Mouse (Mus musculus) frontal cortex, adult (tissue): Measurements from ENCODE around the gene Lingo1.

Source experiments
- ATAC-seq: cut with Nextera tagmentation; 2 replicates; pipeline ENCODE4 v1.9.2; 2017; ENCODE audit warnings: mild to moderate bottlenecking, moderate library complexity, mixed read lengths; ENCODE audit not compliant: low TSS enrichment

Gene Lingo1

DNA sequence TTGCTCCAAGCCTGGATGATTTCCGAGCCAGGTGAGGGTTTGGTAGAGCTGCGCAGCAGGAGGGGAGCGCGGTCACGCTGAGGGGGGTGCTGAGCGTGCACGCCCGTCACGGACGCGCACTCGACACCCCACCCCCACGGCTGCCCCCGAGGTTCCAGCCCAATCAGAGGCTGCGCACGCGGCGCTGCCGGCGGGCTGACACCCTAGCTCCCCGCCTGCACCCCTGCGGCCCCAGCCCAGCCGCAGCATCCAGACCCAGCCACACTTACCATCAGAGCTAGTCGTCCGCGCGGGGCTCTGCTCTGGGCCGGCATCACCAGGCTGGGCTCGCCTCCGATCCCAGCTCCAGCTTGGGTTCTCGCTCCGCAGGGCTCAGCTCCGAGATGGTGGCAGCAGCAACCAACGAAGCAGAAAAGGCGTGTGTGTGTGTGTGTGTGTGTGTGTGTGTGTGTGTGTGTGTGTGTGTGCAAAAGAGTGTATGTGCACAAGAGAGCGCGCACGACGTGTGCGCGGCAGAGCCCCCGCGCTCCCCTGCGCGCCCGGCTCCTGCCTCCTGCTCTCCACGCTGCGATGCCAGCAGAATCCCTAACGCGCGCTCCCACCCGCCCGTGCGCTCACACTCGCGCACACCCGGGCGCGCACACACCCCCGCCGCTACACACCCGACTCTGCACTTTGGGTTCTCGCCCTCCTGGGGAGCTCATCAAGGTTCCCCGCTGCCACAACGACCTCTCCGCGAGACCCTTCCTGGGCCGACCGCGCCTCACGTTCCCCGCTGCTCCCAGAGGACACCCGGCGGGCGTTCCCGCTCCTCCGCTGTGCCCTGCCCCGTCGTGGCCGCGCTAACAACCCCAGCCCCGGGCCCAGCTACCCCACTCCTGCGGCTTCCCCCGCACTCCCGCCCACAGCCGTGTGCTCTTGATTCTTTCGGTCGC is at the start of gene Lingo1:
TSS of gene Lingo1 (minus strand) at position 748 of the 935 bp plus-strand sequence.
- ATAC-seq = peak; percentile 58

DNA sequence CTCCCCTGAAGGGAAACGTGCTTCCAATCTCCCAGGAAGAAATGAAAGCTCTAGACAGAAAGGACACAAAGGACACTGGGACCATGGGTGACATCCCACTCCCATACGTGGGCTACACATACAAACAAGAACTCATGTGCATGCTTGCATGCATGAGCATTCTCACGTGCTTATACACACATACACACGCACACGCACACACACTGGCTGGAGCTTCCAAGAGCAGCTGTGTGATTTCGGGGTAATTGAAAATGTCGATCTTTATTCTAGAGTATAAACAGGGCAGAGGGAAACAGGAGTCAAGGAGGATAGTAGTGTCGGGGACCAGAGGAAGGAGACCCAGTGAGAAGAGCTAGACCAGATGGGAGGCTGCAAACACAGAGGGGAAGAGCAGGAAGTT is 48.4 kb upstream of the Lingo1 start:
- ATAC-seq = no peak

DNA sequence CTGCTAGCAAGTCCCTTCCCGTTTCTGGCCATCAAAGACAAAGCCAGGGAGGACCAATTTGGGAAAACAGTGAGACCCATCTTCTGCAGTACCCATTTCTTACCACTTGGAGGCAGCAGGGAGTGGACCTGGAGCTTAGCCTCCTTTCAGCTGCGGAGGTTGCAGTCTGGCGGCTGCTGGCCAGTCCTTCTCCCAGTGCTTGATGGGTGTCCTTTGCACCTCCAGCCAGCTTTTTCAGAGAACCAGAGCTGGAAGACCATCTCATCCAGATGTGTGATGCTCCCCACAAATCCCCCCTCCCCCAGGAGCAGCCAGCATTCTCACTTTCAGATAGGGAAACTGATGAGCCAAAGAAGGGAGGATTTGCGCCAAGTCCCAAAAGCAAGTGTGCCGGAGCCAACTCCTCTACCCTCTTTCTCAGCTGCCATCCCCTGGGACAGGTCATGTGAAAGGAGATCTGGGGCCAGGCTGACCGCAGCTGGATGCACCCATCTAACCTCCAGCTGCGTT is 47.5 kb upstream of the Lingo1 start:
- ATAC-seq = peak; percentile 76

DNA sequence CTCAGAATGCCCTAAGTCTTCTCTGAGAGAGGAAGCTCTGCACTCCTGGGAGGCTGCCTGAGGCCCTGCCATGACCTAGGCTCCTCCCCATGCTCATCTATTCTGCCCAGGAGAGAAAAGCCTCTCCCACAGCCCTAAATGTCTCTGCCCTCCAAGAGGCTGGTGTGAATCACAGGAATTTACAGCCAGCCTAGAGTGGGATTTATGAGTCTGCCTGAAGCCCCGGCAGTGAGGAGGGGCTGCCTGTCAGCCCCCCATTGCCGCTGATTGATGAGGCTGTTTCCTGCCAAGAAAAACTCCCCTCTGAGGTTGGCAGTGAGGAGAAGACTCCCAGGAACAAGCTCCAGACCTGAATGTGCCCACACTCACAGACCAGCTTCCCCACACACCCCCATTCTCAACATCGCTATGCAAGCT is 46.0 kb upstream of the Lingo1 start:
- no peak for ATAC-seq

DNA sequence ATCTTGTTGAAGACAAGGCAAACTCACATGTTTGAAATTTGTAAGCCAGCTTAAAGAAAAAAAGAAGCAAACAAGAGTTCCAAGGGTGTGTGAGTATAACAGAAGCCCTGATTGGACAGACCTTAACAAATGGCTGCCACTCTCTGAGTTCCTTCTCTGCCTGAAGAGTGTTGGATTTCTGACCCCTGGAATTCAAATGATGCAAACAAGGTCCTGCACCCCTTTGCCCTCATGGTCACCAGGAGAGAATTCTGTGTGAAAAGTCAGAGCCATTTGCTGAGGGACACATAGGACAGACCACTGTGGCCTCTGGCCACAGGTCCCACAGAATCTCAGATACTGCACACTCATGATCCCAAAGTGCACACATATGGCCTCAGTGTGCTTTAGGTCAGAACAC is 45.6 kb upstream of the Lingo1 start:
- no peak for ATAC-seq

DNA sequence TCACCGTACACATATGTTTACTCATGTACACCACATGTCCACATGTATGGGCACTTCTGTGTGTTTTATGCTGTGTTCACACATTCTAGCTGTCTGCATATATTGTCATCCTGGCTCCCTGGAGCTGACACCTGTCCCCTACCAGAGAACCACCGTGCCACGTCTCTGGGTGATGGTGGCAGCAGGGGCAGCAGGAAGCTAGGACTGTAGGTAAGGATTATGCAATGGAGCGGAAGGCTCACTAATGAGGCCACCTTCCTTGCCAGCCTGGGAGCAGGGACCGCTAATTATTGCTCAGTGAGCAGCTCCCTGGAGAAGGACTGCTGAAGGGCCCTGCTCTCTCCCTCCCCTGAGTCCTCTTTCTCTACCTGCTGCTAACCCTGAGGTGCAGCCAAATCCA is 44.5 kb upstream of the Lingo1 start:
- ATAC-seq = no peak

DNA sequence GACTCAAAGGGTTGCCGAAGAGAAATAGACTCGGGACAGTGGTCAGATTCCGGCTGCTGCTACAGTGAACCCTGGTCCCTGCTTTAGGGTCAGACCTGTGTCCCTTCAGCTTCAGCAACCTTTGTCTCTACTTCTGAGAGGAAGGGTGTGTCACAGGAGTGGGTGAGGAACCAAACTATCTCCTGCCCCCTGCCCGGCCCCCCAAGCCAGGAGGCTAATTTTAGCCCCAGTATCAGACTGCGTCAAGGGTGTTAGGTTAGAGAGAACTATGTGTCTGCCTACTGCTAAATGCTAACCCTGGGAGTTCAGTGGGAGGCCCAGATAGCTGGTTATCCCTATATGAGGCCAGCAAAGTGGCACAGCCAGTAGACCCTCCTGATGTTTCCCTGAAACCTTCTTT is 38.9 kb upstream of the Lingo1 start:
- no peak for ATAC-seq

DNA sequence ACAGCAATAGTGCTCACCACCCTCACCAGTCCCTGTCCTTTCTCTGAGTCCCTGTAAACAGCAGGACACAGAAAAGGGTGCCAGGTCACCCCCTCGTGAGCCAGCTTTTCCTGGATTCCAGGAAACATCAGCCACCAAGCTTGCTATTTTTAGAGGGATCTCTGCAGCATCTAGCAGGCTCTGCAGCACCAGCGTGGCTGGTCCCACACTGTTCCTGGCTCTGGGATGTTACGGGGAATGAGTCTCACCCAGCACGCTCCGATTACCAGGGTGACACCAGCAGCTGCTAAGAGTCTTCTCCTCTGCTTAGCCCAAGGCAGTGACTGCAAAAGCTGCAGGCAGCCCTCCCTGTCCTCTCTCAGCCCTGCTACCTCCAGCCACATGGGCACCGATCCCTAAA is 36.6 kb upstream of the Lingo1 start:
- ATAC-seq = peak; percentile 85

DNA sequence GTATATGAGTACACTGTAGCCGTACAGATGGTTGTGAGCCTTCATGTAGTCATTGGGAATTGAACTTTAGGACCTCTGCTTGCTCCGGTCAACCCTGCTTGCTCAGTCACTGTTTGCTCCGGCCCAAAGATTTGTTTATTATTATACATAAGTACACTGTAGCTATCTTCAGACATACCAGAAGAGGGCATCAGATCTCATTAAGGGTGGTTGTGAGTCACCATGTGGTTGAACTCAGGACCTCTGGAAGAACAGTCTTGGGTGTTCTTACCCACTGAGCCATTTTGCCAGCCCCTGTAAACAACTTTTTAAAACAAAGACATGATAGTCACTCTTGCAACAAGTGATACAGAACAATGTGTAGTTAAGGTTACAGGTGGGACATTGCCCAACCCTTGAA is 35.6 kb upstream of the Lingo1 start:
- ATAC-seq = no peak

DNA sequence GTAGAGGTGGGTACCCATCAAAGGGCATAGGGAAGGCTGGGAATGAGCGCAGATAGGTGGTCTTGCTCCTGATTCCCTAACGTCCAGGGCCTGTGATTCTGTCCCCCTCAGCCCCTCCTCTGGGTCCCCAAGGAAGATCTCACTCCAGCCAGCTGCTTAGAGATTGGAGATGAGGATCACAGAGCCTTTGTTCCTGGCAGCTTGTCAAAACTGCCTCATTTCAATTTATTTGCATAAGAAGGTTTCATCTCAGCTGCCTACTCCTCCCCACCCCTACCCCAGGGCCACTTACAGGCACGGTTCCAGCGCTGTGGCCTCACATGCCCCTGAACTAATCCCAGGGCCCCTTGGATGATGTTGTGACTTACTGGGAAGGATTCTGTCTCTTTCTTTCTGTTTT is 33.9 kb upstream of the Lingo1 start:
- peak; percentile 62; the same call in 1 of the 2 replicates for ATAC-seq

DNA sequence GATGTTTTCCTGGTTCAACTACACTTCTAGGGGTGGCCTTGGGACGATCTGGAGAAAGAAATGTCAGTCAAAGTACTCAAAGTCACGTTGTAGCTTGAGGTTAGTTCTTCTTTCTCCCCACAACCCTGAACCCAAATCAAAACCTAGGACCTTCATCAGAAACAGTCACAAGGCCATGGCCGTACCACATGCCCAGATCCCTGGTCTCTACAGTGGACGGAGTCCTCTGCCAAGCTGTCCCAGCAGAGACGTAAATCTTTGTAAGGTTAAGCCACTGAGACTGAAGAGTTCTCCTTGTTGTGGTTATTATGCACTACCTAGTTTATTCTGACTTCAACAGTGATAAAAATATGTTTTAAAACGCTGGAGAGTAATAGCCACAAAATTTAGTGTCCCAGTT is 32.6 kb upstream of the Lingo1 start:
- no peak for ATAC-seq

DNA sequence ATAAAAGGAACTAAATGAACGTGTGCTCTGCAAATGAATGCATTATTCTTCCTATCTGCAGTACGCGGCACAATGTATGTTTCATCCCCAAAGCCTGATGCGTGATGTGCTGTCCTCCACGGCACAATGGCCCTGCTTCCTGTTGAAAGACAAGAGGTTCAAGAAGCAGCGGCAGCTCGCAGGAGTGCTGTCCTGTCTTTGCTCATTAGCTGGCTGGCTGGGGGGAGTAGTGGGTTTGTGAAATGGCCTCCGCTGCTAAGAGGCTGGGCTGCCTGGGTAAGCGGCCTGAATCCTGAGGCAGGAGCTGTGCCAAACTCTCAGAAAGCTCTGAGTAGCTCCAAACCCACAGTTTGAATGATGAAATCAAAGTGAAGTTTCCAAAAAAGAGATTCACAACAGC is 31.9 kb upstream of the Lingo1 start:
- ATAC-seq = no peak

DNA sequence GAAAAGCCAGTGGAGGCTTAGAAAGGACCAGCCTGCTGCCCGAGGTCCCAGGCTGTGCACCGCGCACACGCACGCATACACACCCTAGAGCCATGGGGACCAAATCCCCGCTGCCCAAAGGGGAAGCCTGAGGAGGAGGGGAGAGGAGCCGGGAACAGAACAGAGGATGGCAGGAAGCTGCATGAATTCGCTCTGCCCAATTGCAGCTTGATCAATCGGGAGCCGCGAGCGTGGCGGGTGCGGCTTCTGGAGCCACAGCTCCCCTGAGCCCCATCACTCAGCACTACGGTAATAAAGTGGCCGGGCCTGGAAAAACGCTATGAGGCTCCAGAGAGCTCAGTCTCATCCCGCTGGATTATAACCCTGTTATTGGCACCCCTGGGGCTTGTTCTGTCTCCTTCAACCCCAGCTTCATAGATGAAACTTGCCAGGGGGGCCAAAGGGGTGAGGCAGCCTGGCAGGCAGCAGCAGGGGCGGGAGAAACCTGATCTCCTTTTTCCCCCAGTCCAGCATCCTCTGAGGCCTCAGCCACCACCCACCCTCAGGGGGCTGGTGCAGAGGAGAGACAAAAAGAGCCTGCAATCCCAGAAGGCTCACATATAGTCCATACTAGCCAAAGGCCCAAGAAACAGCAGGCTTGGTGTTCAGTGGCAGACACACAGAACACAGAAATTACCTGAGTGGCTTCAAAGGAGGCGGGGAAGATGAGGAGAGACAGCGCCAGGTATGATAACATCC is 29.4 kb upstream of the Lingo1 start:
- peak; percentile 23; the same call in 1 of the 2 replicates for ATAC-seq

DNA sequence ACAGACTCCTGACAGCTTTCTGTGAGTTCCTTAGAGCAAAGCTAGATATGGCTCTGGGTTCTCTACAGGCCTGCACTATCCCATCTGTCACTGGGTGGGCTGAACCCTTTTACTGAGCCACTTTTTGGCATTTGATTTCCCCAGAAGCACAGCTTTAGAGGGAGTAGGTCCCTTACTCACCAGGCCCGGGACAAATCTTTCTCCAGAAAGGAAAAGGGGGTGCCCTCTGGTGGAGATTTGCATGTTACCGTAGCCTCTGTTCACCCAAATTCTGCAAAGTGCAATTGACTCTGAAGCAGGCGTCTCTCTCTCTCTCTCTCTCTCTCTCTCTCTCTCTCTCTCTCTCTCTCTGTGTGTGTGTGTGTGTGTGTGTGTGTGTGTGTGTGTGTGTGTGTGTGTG is 28.6 kb upstream of the Lingo1 start:
- peak; percentile 87 for ATAC-seq

DNA sequence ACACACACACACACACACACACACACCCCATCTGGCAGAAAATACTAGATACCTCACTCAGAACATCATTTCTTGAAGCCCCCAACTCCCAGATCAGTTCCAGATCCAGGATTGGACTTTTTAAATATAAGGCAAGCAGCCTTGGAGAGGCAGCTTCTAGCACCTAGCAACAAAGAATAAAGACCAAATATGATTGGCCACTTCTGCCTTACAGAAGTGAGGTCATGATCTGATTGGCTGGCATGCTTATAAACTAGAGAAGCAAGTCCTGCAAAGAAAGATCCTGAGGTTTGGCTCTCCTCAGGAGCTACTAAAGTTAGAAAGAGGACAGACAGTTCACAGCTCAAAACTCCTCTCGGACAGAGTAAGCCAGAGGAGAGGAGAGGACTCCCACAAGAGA is 14.6 kb upstream of the Lingo1 start:
- 0 out of 2 replicates have a peak, but pooled peaks have one; percentile 50 for ATAC-seq

DNA sequence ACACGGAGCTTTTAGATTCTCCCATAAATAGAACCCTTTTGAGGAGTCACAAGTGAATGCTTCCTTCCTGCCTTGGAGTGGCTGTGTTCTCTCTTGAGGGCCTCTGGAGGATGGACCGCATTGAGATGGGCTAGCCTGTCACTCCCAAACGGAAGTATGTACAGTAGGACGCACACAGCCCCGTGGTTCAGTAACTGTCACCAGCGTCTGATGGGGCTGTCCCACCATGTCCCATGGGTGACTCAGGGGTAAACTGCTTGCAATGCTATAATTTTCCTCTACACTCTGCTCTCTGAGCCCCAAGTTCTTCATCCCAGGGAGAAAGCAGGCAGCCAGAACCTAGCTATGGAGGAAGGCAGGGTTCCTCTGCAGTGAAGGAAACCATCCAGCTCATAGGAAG is 11.7 kb upstream of the Lingo1 start:
- ATAC-seq = no peak

DNA sequence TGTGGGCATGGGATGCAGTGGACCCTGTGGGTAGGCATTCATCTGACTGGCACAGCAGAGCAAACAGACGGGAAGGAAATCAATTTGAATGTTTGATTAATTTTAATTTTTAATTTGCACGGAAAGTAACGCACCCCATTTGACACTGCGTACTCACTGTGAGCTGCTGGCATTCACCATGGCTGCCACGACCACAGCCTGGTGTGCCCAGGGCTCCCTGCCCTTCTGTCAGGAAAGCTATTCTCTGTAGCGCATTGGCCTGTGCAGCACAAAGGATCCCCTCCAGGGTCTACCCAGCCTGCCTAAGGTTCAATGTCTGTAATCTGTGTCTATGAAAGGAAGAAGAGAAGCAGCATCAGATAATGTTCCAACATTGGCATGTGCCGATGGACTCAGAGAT is 6.9 kb upstream of the Lingo1 start:
- ATAC-seq = no peak

DNA sequence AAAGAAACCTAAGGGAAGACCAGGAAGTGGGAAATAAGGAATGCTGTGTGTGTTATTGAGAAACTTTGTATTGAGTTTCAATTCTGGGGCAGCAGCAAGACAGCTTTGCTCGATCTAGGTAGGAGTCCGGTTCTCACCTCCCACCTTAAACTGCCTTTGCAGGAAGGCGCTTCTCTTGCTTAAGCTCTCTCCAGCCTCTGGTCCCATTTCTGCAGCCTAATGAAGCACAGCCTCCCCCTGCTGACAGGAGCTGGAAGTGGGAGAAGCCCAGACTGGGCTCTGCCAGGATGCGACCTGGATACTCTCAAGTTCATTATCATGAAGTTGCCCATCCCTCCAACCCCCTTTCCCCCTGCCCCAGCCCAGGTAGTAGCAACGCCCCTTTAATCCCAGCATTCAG is 1.6 kb upstream of the Lingo1 start:
- ATAC-seq = peak; percentile 66

DNA sequence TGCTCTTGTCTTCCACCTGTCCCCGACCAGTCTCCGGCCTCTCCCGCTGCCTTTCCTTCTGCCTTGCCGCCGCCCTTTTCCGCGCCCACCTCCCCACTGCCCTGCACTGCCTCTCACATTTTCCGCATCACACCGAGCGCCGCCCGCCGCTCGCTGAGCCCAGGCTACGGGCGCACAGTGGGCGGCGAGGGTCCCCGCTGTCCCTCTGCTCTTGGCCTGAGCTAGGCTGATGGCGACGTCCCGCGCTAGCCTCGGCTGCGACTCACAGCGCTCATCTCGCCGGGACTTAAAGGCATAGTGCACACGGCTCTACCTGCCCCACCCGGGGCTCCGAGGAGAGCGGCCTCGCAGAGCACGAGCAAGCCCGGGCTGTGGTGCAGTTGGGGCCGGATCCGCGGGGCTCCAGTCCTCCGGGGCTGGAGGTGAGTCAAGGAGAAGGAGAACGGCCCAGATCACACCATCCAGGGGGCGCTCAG is 426 bp upstream of the Lingo1 start:
- peak; percentile 32 for ATAC-seq

DNA sequence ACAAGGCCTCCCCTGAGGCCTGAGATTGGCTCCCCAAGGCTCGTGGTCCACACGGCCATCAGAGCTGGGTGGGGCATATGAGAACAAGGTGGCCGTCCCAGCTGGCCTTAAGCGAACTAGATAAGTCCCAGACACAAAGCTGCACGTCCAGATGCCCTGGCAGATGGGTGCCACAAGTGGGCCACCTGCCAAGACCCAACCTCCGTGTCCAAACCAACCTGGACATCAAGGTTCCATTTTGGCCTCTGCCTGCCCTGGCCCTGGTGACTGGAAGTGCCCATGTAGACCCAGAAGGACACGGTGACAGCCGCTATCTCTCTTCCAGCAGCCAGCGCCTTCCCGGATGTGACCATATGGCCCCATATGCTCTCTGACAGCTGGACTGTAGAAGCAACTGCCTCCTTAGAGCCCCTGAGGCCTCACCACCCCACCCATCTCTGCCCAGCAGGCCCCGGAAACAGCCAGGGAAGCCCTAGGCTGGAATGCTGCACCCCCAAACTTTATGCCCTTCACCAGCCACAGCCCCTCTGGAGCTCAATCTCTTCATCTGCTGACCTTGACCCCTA is 4.5 kb downstream of the Lingo1 start:
- ATAC-seq = no peak

DNA sequence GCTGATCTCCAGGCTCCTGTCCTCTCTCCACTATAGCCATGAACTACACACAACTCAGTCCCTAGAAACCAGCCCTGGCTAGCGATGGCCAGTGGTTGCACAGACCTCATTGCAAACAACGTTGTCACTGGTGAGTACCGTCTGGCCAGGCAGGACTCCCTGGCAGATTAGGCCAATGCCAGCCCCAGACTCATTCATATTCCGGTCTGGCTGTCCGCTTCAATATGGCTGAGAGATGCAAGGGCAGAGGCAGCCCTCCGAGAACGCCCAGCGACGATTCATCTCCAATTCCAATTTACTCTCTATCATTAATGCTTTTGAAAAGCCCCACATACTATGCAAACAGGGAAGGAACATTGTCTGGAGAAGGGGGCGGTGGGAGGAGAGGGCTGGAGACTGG is 11.7 kb downstream of the Lingo1 start:
- no peak for ATAC-seq
